Mouse (Mus musculus): ENCODE measurements around the gene Luc7l3. TPM values are rescaled to one million over a fixed set of nuclear protein-coding genes. Genes with fewer than 3 reads are reported as not detected.
A peak's percentile ranks its signal among the peaks of the same experiment; 100 is the strongest.
"Not testable (repeated sequence)": the region's sequence is repeated elsewhere in the genome, so short reads cannot be mapped to it uniquely, and the experiment has no call there.

Gene Luc7l3
- total RNA-seq, 2 experiments from 2014 or later: 47.8 to 50.4 TPM

GRCm38 (mm10) chr11:94290062-94290740, 31.6 kb downstream of the Luc7l3 start:
- DNase-seq: no peak

- DNase-seq: no peak
Observed at GRCm38 (mm10) chr11:94287105-94287504, 34.7 kb downstream of the Luc7l3 start.

GRCm38 (mm10) chr11:94285886-94286574, 35.8 kb downstream of the Luc7l3 start:
- no peak for DNase-seq

- DNase-seq: no peak
Observed at GRCm38 (mm10) chr11:94283536-94284099, 38.2 kb downstream of the Luc7l3 start.

- no peak for DNase-seq
Observed at GRCm38 (mm10) chr11:94282291-94282690, 39.5 kb downstream of the Luc7l3 start.

GRCm38 (mm10) chr11:94281199-94282181, 40.3 kb downstream of the Luc7l3 start, which contains the start of gene Gm21885:
Gene Gm21885, plus strand, starts transcription at chr11:94281873.
- peak; percentile 49 for DNase-seq

- peak; percentile 92 for DNase-seq
Observed at GRCm38 (mm10) chr11:94276869-94277337, 44.9 kb downstream of the Luc7l3 start.

- DNase-seq: no peak
Observed at GRCm38 (mm10) chr11:94275686-94276085, 46.1 kb downstream of the Luc7l3 start.

- no peak for DNase-seq
Observed at GRCm38 (mm10) chr11:94275226-94275625, 46.6 kb downstream of the Luc7l3 start.

GRCm38 (mm10) chr11:94274206-94274867, 47.5 kb downstream of the Luc7l3 start:
- no peak for DNase-seq

- DNase-seq: no peak
Observed at GRCm38 (mm10) chr11:94272960-94273927, 48.5 kb downstream of the Luc7l3 start.

GRCm38 (mm10) chr11:94271015-94271414, 50.8 kb downstream of the Luc7l3 start:
- no peak for DNase-seq

GRCm38 (mm10) chr11:94269906-94270305, 51.9 kb downstream of the Luc7l3 start:
- DNase-seq: no peak

- no peak for DNase-seq
Observed at GRCm38 (mm10) chr11:94268761-94269160, 53.0 kb downstream of the Luc7l3 start.

GRCm38 (mm10) chr11:94266155-94266554, 55.6 kb downstream of the Luc7l3 start:
- DNase-seq: not testable (repeated sequence)

- DNase-seq: peak; percentile 73
Observed at GRCm38 (mm10) chr11:94265134-94265785, 56.5 kb downstream of the Luc7l3 start.

GRCm38 (mm10) chr11:94261585-94262370, 60.0 kb downstream of the Luc7l3 start:
- no peak for DNase-seq

GRCm38 (mm10) chr11:94259814-94260213, 62.0 kb downstream of the Luc7l3 start:
- DNase-seq: no peak

- DNase-seq: peak; percentile 45
Observed at GRCm38 (mm10) chr11:94257987-94258386, 63.8 kb downstream of the Luc7l3 start.

Data from heart, postnatal 4 days (tissue).